Mouse (Mus musculus): Measurements from ENCODE around the gene Vmn1r139. TPM values are rescaled to one million over a fixed set of nuclear protein-coding genes. Genes with fewer than 3 reads are reported as not detected.
"Not testable (repeated sequence)": the region's sequence is repeated elsewhere in the genome, so short reads cannot be mapped to it uniquely, and the experiment has no call there.

The Vmn1r139 gene
- total RNA-seq (2015; ENCODE audit: low replicate concordance) = not detected in 2 replicates
- total RNA-seq (2017; ENCODE audit: low replicate concordance) = not detected in 2 replicates

GRCm38 (mm10) chr7:22068757-22069156, at the start of gene Vmn1r139:
TSS of gene Vmn1r139 (plus strand) at chr7:22069057.
- ATAC-seq (replicated peaks; ENCODE audit: low FRiP score, poor library complexity, severe bottlenecking) = not testable (repeated sequence)

GRCm38 (mm10) chr7:22028797-22029196, 40.1 kb upstream of the Vmn1r139 start, which contains the start of gene Vmn1r138:
TSS of gene Vmn1r138 (minus strand) at chr7:22028897.
- ATAC-seq (replicated peaks; ENCODE audit: low FRiP score, poor library complexity, severe bottlenecking) = not testable (repeated sequence)

GRCm38 (mm10) chr7:22056205-22056604, 12.7 kb upstream of the Vmn1r139 start, which contains the start of gene Gm6176:
TSS of gene Gm6176 (minus strand) at chr7:22056305.
- not testable (repeated sequence) for ATAC-seq (replicated peaks; ENCODE audit: low FRiP score, poor library complexity, severe bottlenecking)

GRCm38 (mm10) chr7:22118145-22118544, 49.3 kb downstream of the Vmn1r139 start, which contains the start of gene Gm16451:
TSS of gene Gm16451 (minus strand) at chr7:22118245.
- ATAC-seq (replicated peaks; ENCODE audit: low FRiP score, poor library complexity, severe bottlenecking) = not testable (repeated sequence)

GRCm38 (mm10) chr7:22134641-22135040, 65.8 kb downstream of the Vmn1r139 start, which contains the start of gene Gm10666:
TSS of gene Gm10666 (minus strand) at chr7:22134741.
- ATAC-seq (replicated peaks; ENCODE audit: low FRiP score, poor library complexity, severe bottlenecking) = not testable (repeated sequence)

Other genes starting within 250 kb of the Vmn1r139 start
- gene Vmn1r135, start 236.7 kb upstream of the Vmn1r139 start, total RNA-seq (2015; ENCODE audit: low replicate concordance) = not detected in 2 replicates
- not detected in 2 replicates for gene Vmn1r135, start 236.7 kb upstream of the Vmn1r139 start, total RNA-seq (2017; ENCODE audit: low replicate concordance)
- gene Gm5725, start 224.8 kb upstream of the Vmn1r139 start, total RNA-seq (2015; ENCODE audit: low replicate concordance) = not detected in 2 replicates
- gene Gm5725, start 224.8 kb upstream of the Vmn1r139 start, total RNA-seq (2017; ENCODE audit: low replicate concordance) = not detected in 2 replicates
- gene Gm5891, start 147.8 kb upstream of the Vmn1r139 start, total RNA-seq (2015; ENCODE audit: low replicate concordance) = not detected in 2 replicates
- not detected in 2 replicates for gene Gm5891, start 147.8 kb upstream of the Vmn1r139 start, total RNA-seq (2017; ENCODE audit: low replicate concordance)
- gene Vmn1r137, start 74.5 kb upstream of the Vmn1r139 start, total RNA-seq (2015; ENCODE audit: low replicate concordance) = not detected in 2 replicates
- not detected in 2 replicates for gene Vmn1r137, start 74.5 kb upstream of the Vmn1r139 start, total RNA-seq (2017; ENCODE audit: low replicate concordance)
- not detected in 2 replicates for gene Vmn1r138, start 40.2 kb upstream of the Vmn1r139 start, total RNA-seq (2015; ENCODE audit: low replicate concordance)
- not detected in 2 replicates for gene Vmn1r138, start 40.2 kb upstream of the Vmn1r139 start, total RNA-seq (2017; ENCODE audit: low replicate concordance)
- not detected in 2 replicates for gene Gm6176, start 12.8 kb upstream of the Vmn1r139 start, total RNA-seq (2015; ENCODE audit: low replicate concordance)
- gene Gm6176, start 12.8 kb upstream of the Vmn1r139 start, total RNA-seq (2017; ENCODE audit: low replicate concordance) = not detected in 2 replicates
- not detected in 2 replicates for gene Gm16451, start 49.2 kb downstream of the Vmn1r139 start, total RNA-seq (2015; ENCODE audit: low replicate concordance)
- not detected in 2 replicates for gene Gm16451, start 49.2 kb downstream of the Vmn1r139 start, total RNA-seq (2017; ENCODE audit: low replicate concordance)
- gene Gm10666, start 65.7 kb downstream of the Vmn1r139 start, total RNA-seq (2015; ENCODE audit: low replicate concordance) = not detected in 2 replicates
- gene Gm10666, start 65.7 kb downstream of the Vmn1r139 start, total RNA-seq (2017; ENCODE audit: low replicate concordance) = not detected in 2 replicates
- gene Vmn1r142, start 95.0 kb downstream of the Vmn1r139 start, total RNA-seq (2015; ENCODE audit: low replicate concordance) = not detected in 2 replicates
- not detected in 2 replicates for gene Vmn1r142, start 95.0 kb downstream of the Vmn1r139 start, total RNA-seq (2017; ENCODE audit: low replicate concordance)
- not detected in 2 replicates for gene Vmn1r143, start 120.3 kb downstream of the Vmn1r139 start, total RNA-seq (2015; ENCODE audit: low replicate concordance)
- not detected in 2 replicates for gene Vmn1r143, start 120.3 kb downstream of the Vmn1r139 start, total RNA-seq (2017; ENCODE audit: low replicate concordance)
- gene Gm8653, start 132.2 kb downstream of the Vmn1r139 start, total RNA-seq (2015; ENCODE audit: low replicate concordance) = not detected in 2 replicates
- gene Gm8653, start 132.2 kb downstream of the Vmn1r139 start, total RNA-seq (2017; ENCODE audit: low replicate concordance) = not detected in 2 replicates
- not detected in 2 replicates for gene Gm8453, start 160.4 kb downstream of the Vmn1r139 start, total RNA-seq (2015; ENCODE audit: low replicate concordance)
- gene Gm8453, start 160.4 kb downstream of the Vmn1r139 start, total RNA-seq (2017; ENCODE audit: low replicate concordance) = not detected in 2 replicates